Mouse (Mus musculus): ENCODE data around the gene Gm5089. TPM values are rescaled to one million over a fixed set of nuclear protein-coding genes. Genes with fewer than 3 reads are reported as not detected.

Gene Gm5089
- under 1 TPM in 3 of 4 experiments, not detected in 1; 0.19 to 0.59 (median 0.41) TPM for total RNA-seq (2022)

- peak in 1 of 2 experiments; percentile 44 for DNase-seq (ENCODE audit: low spot score in 2 of 2)
Observed at GRCm38 (mm10) chr14:122450496-122451382, at the start of gene Gm5089. Gene Gm5089, minus strand, starts transcription at chr14:122451115.

- no peak for DNase-seq (ENCODE audit: low spot score in 2 of 2)
Observed at GRCm38 (mm10) chr14:122492015-122492414, 41.1 kb upstream of the Gm5089 start.

GRCm38 (mm10) chr14:122491521-122491920, 40.6 kb upstream of the Gm5089 start:
- no peak for DNase-seq (ENCODE audit: low spot score in 2 of 2)

- no peak for DNase-seq (ENCODE audit: low spot score in 2 of 2)
Observed at GRCm38 (mm10) chr14:122490441-122491328, 39.8 kb upstream of the Gm5089 start, which contains the start of gene Gm10837. Gene Gm10837, plus strand, starts transcription at chr14:122490586.

- no peak for DNase-seq (ENCODE audit: low spot score in 2 of 2)
Observed at GRCm38 (mm10) chr14:122489686-122490414, 38.9 kb upstream of the Gm5089 start.

DNA sequence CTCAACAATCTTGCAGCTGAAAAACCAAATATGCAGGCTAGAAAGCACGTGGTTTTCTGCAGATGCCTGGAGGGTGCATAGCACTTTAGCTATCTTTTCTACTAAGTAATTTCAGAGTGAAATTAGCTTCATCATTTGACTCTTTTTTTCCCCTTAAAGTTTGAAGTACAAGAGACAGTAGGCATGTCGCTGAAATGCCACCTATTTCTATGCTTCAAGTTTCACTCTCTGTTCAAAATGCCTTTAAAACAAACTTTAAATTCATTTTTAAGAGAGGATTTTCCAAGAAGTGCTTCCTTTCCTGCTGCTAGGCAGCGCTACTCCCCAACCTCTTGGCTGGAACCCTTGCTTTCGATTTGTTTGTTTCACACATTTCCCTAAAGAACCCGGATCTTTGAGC, 38.1 kb upstream of the Gm5089 start:
- no peak for DNase-seq (ENCODE audit: low spot score in 2 of 2)

- DNase-seq (ENCODE audit: low spot score in 2 of 2) = no peak
Observed at GRCm38 (mm10) chr14:122487366-122487765, 36.5 kb upstream of the Gm5089 start.

GRCm38 (mm10) chr14:122486611-122487010, 35.7 kb upstream of the Gm5089 start:
- no peak for DNase-seq (ENCODE audit: low spot score in 2 of 2)

- no peak for DNase-seq (ENCODE audit: low spot score in 2 of 2)
Observed at GRCm38 (mm10) chr14:122485635-122486181, 34.8 kb upstream of the Gm5089 start.

DNA sequence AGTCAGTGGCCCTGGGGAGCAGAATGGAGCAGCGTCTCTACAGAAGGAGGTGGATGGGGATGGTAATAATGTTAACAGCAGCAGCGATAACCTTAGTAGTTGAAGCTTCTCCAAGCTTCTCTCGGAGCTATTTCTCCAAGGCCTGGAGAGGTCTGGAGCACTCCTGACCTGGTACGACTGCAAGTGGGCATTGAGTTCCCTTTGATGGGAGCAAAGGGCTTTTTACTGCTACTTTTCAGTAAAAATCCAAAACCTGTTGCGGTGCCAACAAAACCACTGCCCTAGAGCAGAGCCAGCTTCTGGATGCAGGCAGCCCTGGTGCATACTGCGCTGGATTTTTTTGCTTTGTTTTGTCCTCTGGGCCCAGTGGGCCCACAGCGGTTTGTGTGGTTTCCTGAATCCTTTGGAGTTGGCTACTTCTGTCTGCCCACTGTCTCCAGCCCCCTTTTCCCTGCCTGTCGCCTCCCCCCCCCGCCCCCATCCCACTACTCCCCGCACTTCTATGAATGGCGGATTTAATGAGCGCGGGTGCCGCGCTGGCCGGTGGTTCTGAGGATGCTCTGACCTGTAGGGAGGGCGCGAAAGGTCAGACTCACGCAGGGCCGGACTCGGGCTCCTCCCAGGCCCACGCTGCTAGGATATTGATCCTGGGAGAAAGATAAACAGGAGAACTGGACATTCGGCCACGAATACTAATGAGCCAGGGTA, 34.1 kb upstream of the Gm5089 start:
- no peak for DNase-seq (ENCODE audit: low spot score in 2 of 2)

GRCm38 (mm10) chr14:122484458-122484843, 33.5 kb upstream of the Gm5089 start:
- DNase-seq (ENCODE audit: low spot score in 2 of 2) = no peak

GRCm38 (mm10) chr14:122483556-122484421, 32.9 kb upstream of the Gm5089 start:
- no peak for DNase-seq (ENCODE audit: low spot score in 2 of 2)

DNA sequence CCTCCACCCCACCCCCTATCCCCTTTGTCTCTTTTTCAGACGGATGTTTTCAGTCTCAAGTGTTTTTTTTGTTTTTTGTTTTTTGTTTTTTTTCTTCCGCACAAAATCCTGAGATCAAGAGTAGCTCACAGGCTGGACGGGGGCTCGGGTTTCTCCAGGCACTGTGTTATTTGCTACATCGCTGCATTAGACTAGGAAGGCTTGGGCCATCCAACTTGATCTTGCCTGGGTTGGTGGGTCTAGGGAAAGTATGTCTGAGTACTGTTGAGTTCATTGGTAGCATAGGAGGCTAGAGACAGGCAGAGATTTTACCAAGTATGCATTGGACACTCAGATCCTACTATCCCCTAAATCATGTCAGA, 32.1 kb upstream of the Gm5089 start:
- DNase-seq (ENCODE audit: low spot score in 2 of 2) = no peak

- DNase-seq (ENCODE audit: low spot score in 2 of 2) = no peak
Observed at GRCm38 (mm10) chr14:122482081-122483023, 31.4 kb upstream of the Gm5089 start.

GRCm38 (mm10) chr14:122481181-122481580, 30.3 kb upstream of the Gm5089 start:
- no peak for DNase-seq (ENCODE audit: low spot score in 2 of 2)

DNA sequence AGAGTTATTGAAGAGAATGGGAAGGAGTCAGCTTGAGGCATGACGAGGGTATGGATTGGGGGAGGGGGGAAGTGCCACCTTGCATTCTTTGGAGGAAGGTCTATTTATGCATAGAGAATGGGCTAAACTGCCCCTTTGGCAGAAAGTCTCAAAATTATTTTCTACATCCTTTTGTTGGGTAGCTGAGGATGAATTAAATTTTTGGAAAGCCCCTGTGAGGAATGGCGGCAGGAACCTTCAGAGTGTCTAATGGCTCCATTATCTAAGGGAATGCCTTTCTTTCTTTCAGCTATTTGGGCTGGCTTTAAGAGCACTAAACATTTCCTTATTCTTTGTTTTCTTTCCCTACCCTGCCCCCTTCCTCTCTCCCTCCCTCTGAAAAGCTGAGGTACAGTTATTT, 29.4 kb upstream of the Gm5089 start:
- no peak for DNase-seq (ENCODE audit: low spot score in 2 of 2)

DNA sequence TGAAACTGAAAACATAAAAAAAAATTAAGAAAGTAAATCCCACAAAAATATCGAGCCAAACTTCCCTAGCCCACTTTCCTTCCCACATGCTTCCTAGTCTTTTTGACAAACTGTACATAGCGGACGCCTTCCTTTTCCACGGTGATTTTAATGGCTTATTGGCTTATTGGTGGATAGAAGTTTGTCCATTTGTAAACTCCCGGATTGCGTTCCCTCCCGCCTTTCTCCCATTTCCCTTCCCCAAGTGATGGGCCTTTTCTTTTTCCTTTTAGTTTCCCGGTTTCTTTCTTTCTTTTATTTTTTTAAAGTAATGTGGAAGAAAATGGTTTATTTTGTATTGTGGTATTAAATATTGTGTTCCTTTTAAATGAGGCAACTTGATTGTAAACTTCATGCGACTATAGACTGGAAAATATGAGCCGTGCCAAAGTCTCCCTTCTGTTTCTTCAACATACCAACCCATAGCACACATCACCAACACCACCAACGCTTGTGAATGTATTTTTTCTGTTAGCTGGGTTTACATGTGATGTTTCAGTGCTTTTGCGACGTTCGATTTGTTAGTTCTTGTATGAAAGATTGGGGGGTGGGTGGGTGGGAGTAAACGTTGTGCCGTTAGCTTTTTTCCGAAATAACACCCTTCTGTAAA, 28.7 kb upstream of the Gm5089 start:
- DNase-seq (ENCODE audit: low spot score in 2 of 2) = no peak

DNA sequence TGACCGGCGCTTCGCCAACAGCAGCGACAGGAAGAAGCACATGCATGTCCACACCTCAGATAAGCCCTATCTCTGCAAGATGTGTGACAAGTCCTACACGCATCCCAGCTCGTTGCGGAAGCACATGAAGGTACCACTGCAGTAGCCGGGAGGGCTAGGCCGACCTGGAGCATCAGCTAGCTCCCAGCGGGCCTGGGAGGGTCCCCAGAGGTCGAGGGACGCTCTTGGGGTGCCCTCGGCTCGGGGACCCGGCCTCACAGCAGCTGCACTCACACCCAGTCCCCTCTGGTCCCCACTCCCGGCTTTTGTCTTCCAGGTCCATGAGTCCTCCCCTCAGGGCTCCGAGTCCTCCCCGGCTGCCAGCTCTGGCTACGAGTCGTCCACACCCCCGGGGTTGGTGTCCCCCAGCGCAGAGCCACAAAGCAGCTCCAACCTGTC, 27.7 kb upstream of the Gm5089 start:
- DNase-seq (ENCODE audit: low spot score in 2 of 2) = no peak
